In genomic region chr3:52495401-52495800, GRCm38 (mm10) we compare ENCODE assay signal across 29 mouse cellular contexts.
DNase-seq lines count a peak whose midpoint lies in the region; ATAC-seq and TF ChIP-seq lines count a peak whose summit lies in the region.
"Had no signal": no experiment of that assay in that cellular context is flagged by ENCODE, and none has a peak within 500 bp of the region (broad histone marks: within the 10 kb centered on the region; RNA-seq: fewer than 3 reads in every experiment).

No protein-coding gene starts in this region.

- peak overlapping the region; percentile 100 for H3K27ac ChIP-seq in kidney, adult 2 months (ENCODE audit: insufficient read depth, low read depth, low read length)
- peak overlapping the region; percentile 46 for H3K27ac ChIP-seq in intestine, postnatal 0 days (ENCODE audit: low read depth, low read length)
- H3K27ac ChIP-seq: heart, embryonic 10.5 days; heart, embryonic 15.5 days; hindbrain, embryonic 12.5 days; hindbrain, postnatal 0 days; kidney, postnatal 0 days; midbrain, embryonic 12.5 days; neural tube, embryonic 12.5 days had no signal

- H3K9me3 ChIP-seq in intestine, postnatal 0 days (ENCODE audit: control insufficient read depth): no peaks in the 10 kb centered on the region
- H3K9me3 ChIP-seq: heart, embryonic 10.5 days; heart, embryonic 15.5 days; hindbrain, embryonic 12.5 days; midbrain, embryonic 12.5 days; neural tube, embryonic 12.5 days had no signal

- peaks cover 17% of the 10 kb centered on the region; the same call in 1 of the 2 replicates for H3K4me1 ChIP-seq in kidney, adult 2 months (ENCODE audit: control insufficient read depth, insufficient read depth, low read length)
- 0 out of 2 replicates have a peak, but pooled peaks cover 2% of the 10 kb centered on the region for H3K4me1 ChIP-seq in intestine, postnatal 0 days (replicated peaks; ENCODE audit: control insufficient read depth, insufficient read depth, low read length)
- H3K4me1 ChIP-seq: heart, embryonic 10.5 days; heart, embryonic 15.5 days; hindbrain, embryonic 12.5 days; megakaryocyte, embryonic 14.5 days; midbrain, embryonic 12.5 days; neural tube, embryonic 12.5 days had no signal

- no peak for TF ChIP-seq CTCF in kidney, adult 2 months (conservative IDR thresholded peaks at IDR 0.05; ENCODE audit: insufficient read depth, insufficient read length, low read depth, low read length)
- no peak for TF ChIP-seq CTCF in intestine, postnatal 0 days (IDR thresholded peaks at IDR 0.05; ENCODE audit: low read depth)

- DNase-seq in kidney, adult 2 months: peak; percentile 91
- no peak for DNase-seq in kidney, postnatal 10 days
- DNase-seq in adipocyte (ENCODE audit: low spot score): peak; percentile 25
- peak; percentile 55 for DNase-seq in large intestine, adult 2 months (ENCODE audit: low read depth, low spot score)
- DNase-seq in adrenal gland, postnatal 25 days: no peak
- DNase-seq: adrenal gland, postnatal 36 days; cerebellum, adult 2 months; cerebellum, postnatal 36 days; gastrocnemius, postnatal 25 days; layer of hippocampus, postnatal 36 days; left cerebral cortex, postnatal 4 days; lung, adult 18-20 months; lung, postnatal 4 days; right cerebral cortex, adult 18-20 months; thymus, postnatal 4 days had no signal

- H3K36me3 ChIP-seq in kidney, adult 2 months (ENCODE audit: control insufficient read depth, insufficient read depth, low read length): no peaks in the 10 kb centered on the region
- no peaks in the 10 kb centered on the region for H3K36me3 ChIP-seq in intestine, postnatal 0 days (ENCODE audit: control insufficient read depth, insufficient read depth)
- H3K36me3 ChIP-seq: heart, embryonic 10.5 days; heart, embryonic 15.5 days; hindbrain, embryonic 12.5 days; midbrain, embryonic 12.5 days; neural tube, embryonic 12.5 days had no signal

- ATAC-seq in intestine, postnatal 0 days: peak; percentile 70
- no peak for ATAC-seq in erythroblast, adult 5-6 weeks (replicated peaks; ENCODE audit: low FRiP score, poor library complexity, severe bottlenecking)
- ATAC-seq: forebrain, embryonic 14.5 days; hindbrain, postnatal 0 days; lung, postnatal 0 days; Patski had no signal

- no peak for TF ChIP-seq POLR2A in kidney, adult 2 months (IDR thresholded peaks at IDR 0.05; ENCODE audit: low read depth, low read length)

- no peak overlapping the region for H3K4me2 ChIP-seq in intestine, postnatal 0 days (replicated peaks; ENCODE audit: low read depth)
- H3K4me2 ChIP-seq: heart, embryonic 15.5 days; hindbrain, embryonic 12.5 days; midbrain, embryonic 12.5 days; neural tube, embryonic 12.5 days had no signal

- H3K4me3 ChIP-seq in kidney, adult 2 months (ENCODE audit: insufficient read depth, low read depth, low read length): no peak overlapping the region
- H3K4me3 ChIP-seq in intestine, postnatal 0 days (ENCODE audit: low read depth, low read length): no peak overlapping the region
- H3K4me3 ChIP-seq: heart, embryonic 10.5 days; heart, embryonic 15.5 days; hindbrain, embryonic 12.5 days; megakaryocyte, embryonic 14.5 days; midbrain, embryonic 12.5 days; myocyte; neural tube, embryonic 12.5 days had no signal

- H3K9ac ChIP-seq in intestine, postnatal 0 days (ENCODE audit: low read depth, low read length): no peak overlapping the region
- H3K9ac ChIP-seq: heart, embryonic 15.5 days; hindbrain, embryonic 12.5 days; midbrain, embryonic 12.5 days; neural tube, embryonic 12.5 days had no signal

- no peaks in the 10 kb centered on the region for H3K27me3 ChIP-seq in kidney, adult 2 months (replicated peaks; ENCODE audit: control insufficient read depth, insufficient read depth, low read length)
- no peaks in the 10 kb centered on the region for H3K27me3 ChIP-seq in intestine, postnatal 0 days (replicated peaks; ENCODE audit: control insufficient read depth, insufficient read depth, low read length)
- H3K27me3 ChIP-seq: heart, embryonic 15.5 days; hindbrain, embryonic 12.5 days; midbrain, embryonic 12.5 days; neural tube, embryonic 12.5 days; Patski had no signal

Comparison
In these comparisons a context has a peak if more than half of its experiments do, and no peak if none do; other contexts are left out.
1. DNase-seq: peak in kidney, adult 2 months (single experiment), adipocyte (single experiment) and large intestine, adult 2 months (single experiment); none in kidney, postnatal 10 days (single experiment) and adrenal gland, postnatal 25 days (single experiment).